Mouse (Mus musculus): ENCODE results near the gene Gm10271. TPM values are rescaled to one million over a fixed set of nuclear protein-coding genes. Genes with fewer than 3 reads are reported as not detected.

Gm10271 gene
- polyA plus RNA-seq, 1 experiment from 2014 or later: not detected

DNA sequence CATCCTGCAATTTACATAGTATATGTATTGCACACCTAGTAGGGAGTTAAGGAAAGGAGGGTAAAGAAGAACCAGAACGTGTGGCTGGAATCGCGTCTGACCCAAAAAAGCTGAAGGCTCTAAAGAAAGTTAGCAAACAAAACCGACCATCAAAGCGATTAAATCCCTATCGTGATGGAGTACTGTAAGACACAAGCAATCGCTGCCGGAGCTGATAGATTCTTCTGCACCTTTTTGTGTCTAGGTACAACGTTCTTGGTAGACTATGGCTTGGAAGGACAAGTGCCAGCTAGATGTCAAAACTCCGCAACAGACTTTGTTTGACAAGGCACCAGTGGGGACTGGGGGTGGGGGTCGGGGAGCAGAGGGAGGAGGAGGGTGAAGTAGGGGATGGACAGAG lies 8.3 kb downstream of the Gm10271 start:
- no peak overlapping the region for H3K4me3 ChIP-seq (ENCODE audit: low read depth, low read length)
- no peaks in the 10 kb centered on the region for H3K9me3 ChIP-seq (replicated peaks; ENCODE audit: control insufficient read depth, low read length, poor library complexity, severe bottlenecking)
- no peaks in the 10 kb centered on the region for H3K36me3 ChIP-seq (ENCODE audit: control insufficient read depth, insufficient read depth, low read length)
- no peaks in the 10 kb centered on the region for H3K4me1 ChIP-seq (ENCODE audit: control insufficient read depth, insufficient read depth, low read length)
- no peak overlapping the region for H3K9ac ChIP-seq (ENCODE audit: low read depth, low read length)
- H3K27me3 ChIP-seq (ENCODE audit: control insufficient read depth, insufficient read depth, low read depth, low read length): no peaks in the 10 kb centered on the region
- H3K27ac ChIP-seq (ENCODE audit: low read length): no peak overlapping the region
- 84% methylated on average over 11 of the region's 11 CpGs for WGBS
- H3K4me2 ChIP-seq (ENCODE audit: low read length): no peak overlapping the region
- no peak for ATAC-seq

GRCm38 (mm10) chr10:116962803-116963202 lies 9.6 kb downstream of the Gm10271 start:
- no peak for ATAC-seq
- WGBS: 60% methylated on average over 17 of the region's 17 CpGs
- H3K4me3 ChIP-seq (ENCODE audit: low read depth, low read length): no peak overlapping the region
- H3K36me3 ChIP-seq (ENCODE audit: control insufficient read depth, insufficient read depth, low read length): no peaks in the 10 kb centered on the region
- no peaks in the 10 kb centered on the region for H3K9me3 ChIP-seq (replicated peaks; ENCODE audit: control insufficient read depth, low read length, poor library complexity, severe bottlenecking)
- no peak overlapping the region for H3K9ac ChIP-seq (ENCODE audit: low read depth, low read length)
- no peaks in the 10 kb centered on the region for H3K4me1 ChIP-seq (ENCODE audit: control insufficient read depth, insufficient read depth, low read length)
- no peak overlapping the region for H3K4me2 ChIP-seq (ENCODE audit: low read length)
- no peak overlapping the region for H3K27ac ChIP-seq (ENCODE audit: low read length)
- H3K27me3 ChIP-seq (ENCODE audit: control insufficient read depth, insufficient read depth, low read depth, low read length): no peaks in the 10 kb centered on the region

- Histone ChIP-seq H3K27me3 (ENCODE audit: control insufficient read depth, insufficient read depth, low read depth, low read length) (no peaks in the 10 kb centered on the region), H3K9ac (ENCODE audit: low read depth, low read length) (no peak overlapping the region), H3K4me3 (ENCODE audit: low read depth, low read length) (no peak overlapping the region), H3K36me3 (ENCODE audit: control insufficient read depth, insufficient read depth, low read length) (no peaks in the 10 kb centered on the region), H3K4me1 (ENCODE audit: control insufficient read depth, insufficient read depth, low read length) (no peaks in the 10 kb centered on the region), H3K9me3 (replicated peaks; ENCODE audit: control insufficient read depth, low read length, poor library complexity, severe bottlenecking) (no peaks in the 10 kb centered on the region), H3K4me2 (ENCODE audit: low read length) (no peak overlapping the region), H3K27ac (ENCODE audit: low read length) (no peak overlapping the region)
- ATAC-seq: no peak
- 69% methylated on average over 14 of the region's 14 CpGs for WGBS
Observed at GRCm38 (mm10) chr10:116962152-116962551, 10.3 kb downstream of the Gm10271 start.

DNA sequence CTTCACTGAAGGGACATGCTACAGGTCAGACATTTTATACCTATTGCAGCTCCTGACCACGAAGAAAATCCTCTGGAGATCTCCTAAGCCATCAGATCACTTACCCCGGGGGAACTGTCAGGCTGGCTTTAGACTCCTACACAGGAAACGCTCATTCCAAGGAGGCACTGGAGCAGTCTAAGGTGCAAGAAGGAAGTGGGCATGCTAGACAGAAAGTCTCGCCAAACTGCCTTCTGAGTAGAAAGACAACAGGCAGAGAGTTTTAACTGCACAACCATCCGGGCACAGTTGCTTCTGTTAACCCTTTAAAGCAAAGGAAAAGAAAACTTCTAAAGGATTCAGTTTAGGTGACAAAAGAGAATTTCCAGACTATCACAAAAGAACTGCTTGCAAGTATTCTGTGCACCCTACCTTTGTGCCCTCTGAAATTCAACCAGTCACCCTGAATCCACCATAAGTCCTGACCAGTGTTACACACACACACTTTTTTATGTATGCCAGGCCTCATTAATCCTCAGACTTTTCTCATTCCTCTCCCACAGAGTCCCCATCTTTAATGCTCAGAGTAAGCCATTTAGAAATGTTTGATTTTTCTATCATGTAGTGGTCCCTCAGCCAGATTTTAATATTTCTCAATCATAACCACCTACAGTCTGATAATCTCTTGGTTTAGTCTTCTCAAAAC lies 14.4 kb downstream of the Gm10271 start:
- no peak overlapping the region for H3K9ac ChIP-seq (ENCODE audit: low read depth, low read length)
- ATAC-seq: no peak
- no peaks in the 10 kb centered on the region for H3K27me3 ChIP-seq (ENCODE audit: control insufficient read depth, insufficient read depth, low read depth, low read length)
- no peaks in the 10 kb centered on the region for H3K9me3 ChIP-seq (replicated peaks; ENCODE audit: control insufficient read depth, low read length, poor library complexity, severe bottlenecking)
- no peak overlapping the region for H3K4me3 ChIP-seq (ENCODE audit: low read depth, low read length)
- 59% methylated on average over 5 of the region's 5 CpGs for WGBS
- H3K36me3 ChIP-seq (ENCODE audit: control insufficient read depth, insufficient read depth, low read length): no peaks in the 10 kb centered on the region
- H3K4me1 ChIP-seq (ENCODE audit: control insufficient read depth, insufficient read depth, low read length): no peaks in the 10 kb centered on the region
- no peak overlapping the region for H3K4me2 ChIP-seq (ENCODE audit: low read length)
- H3K27ac ChIP-seq (ENCODE audit: low read length): no peak overlapping the region

GRCm38 (mm10) chr10:116956483-116957158 lies 15.8 kb downstream of the Gm10271 start:
- H3K4me2 ChIP-seq (ENCODE audit: low read length): no peak overlapping the region
- H3K4me1 ChIP-seq (ENCODE audit: control insufficient read depth, insufficient read depth, low read length): no peaks in the 10 kb centered on the region
- no peaks in the 10 kb centered on the region for H3K9me3 ChIP-seq (replicated peaks; ENCODE audit: control insufficient read depth, low read length, poor library complexity, severe bottlenecking)
- WGBS: 91% methylated on average over 11 of the region's 11 CpGs
- H3K9ac ChIP-seq (ENCODE audit: low read depth, low read length): no peak overlapping the region
- ATAC-seq: no peak
- no peaks in the 10 kb centered on the region for H3K27me3 ChIP-seq (ENCODE audit: control insufficient read depth, insufficient read depth, low read depth, low read length)
- no peak overlapping the region for H3K4me3 ChIP-seq (ENCODE audit: low read depth, low read length)
- H3K36me3 ChIP-seq (ENCODE audit: control insufficient read depth, insufficient read depth, low read length): no peaks in the 10 kb centered on the region
- H3K27ac ChIP-seq (ENCODE audit: low read length): no peak overlapping the region

- Histone ChIP-seq H3K9ac (ENCODE audit: low read depth, low read length) (no peak overlapping the region), H3K27me3 (ENCODE audit: control insufficient read depth, insufficient read depth, low read depth, low read length) (no peaks in the 10 kb centered on the region), H3K36me3 (ENCODE audit: control insufficient read depth, insufficient read depth, low read length) (no peaks in the 10 kb centered on the region), H3K4me2 (ENCODE audit: low read length) (no peak overlapping the region), H3K4me1 (ENCODE audit: control insufficient read depth, insufficient read depth, low read length) (peaks cover 4% of the 10 kb centered on the region; the same call in 1 of the 2 replicates), H3K27ac (ENCODE audit: low read length) (no peak overlapping the region), H3K9me3 (replicated peaks; ENCODE audit: control insufficient read depth, low read length, poor library complexity, severe bottlenecking) (no peaks in the 10 kb centered on the region), H3K4me3 (ENCODE audit: low read depth, low read length) (no peak overlapping the region)
- no peak for ATAC-seq
- WGBS: 97% methylated on average over 6 of the region's 6 CpGs
Observed at GRCm38 (mm10) chr10:116955191-116955590, 17.2 kb downstream of the Gm10271 start.

DNA sequence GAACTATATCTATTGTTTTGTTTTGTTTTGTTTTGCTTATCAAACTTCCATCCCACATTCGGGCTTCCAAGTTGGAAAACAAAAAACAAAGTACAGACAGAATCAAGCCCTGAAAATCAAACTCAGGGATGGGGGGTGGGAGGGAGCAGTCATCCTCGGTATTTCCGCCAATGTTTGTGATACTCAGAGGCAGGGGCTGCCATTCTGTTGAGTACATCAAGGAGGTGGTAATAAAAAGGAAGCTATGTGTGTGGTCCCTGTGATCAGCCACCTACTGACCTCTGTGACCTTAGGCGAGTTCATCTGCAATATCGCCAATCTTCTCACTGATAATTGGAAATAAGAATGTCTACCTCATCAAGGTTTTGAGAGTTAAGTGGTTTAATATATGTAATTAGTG lies 21.5 kb downstream of the Gm10271 start:
- Histone ChIP-seq H3K4me1 (ENCODE audit: control insufficient read depth, insufficient read depth, low read length) (peaks cover 17% of the 10 kb centered on the region), H3K9me3 (replicated peaks; ENCODE audit: control insufficient read depth, low read length, poor library complexity, severe bottlenecking) (no peaks in the 10 kb centered on the region), H3K9ac (ENCODE audit: low read depth, low read length) (no peak overlapping the region), H3K27me3 (ENCODE audit: control insufficient read depth, insufficient read depth, low read depth, low read length) (no peaks in the 10 kb centered on the region), H3K4me2 (ENCODE audit: low read length) (peak overlapping the region; percentile 55), H3K36me3 (ENCODE audit: control insufficient read depth, insufficient read depth, low read length) (no peaks in the 10 kb centered on the region), H3K27ac (ENCODE audit: low read length) (no peak overlapping the region), H3K4me3 (ENCODE audit: low read depth, low read length) (peak overlapping the region; percentile 87)
- WGBS: 26% methylated on average over 5 of the region's 5 CpGs
- 0 out of 2 replicates have a peak, but pooled peaks have one; percentile 22 for ATAC-seq

- peak; percentile 94 for ATAC-seq
- WGBS: under 1% methylated on average over 57 of the region's 103 CpGs
Observed at GRCm38 (mm10) chr10:116950009-116950769, 22.2 kb downstream of the Gm10271 start, which contains the start of gene Rab3ip. Rab3ip (minus strand) TSS chr10:116950769.

More at GRCm38 (mm10) chr10:116950009-116950769, 22.2 kb downstream of the Gm10271 start, which contains the start of gene Rab3ip:
- Histone ChIP-seq H3K4me2 (ENCODE audit: low read length) (peak within 1 kb of the TSS; percentile 88), H3K27me3 (ENCODE audit: control insufficient read depth, insufficient read depth, low read depth, low read length) (no peaks in the 10 kb centered on the region), H3K9ac (ENCODE audit: low read depth, low read length) (peak within 1 kb of the TSS; percentile 81), H3K36me3 (ENCODE audit: control insufficient read depth, insufficient read depth, low read length) (no peaks in the 10 kb centered on the region), H3K9me3 (replicated peaks; ENCODE audit: control insufficient read depth, low read length, poor library complexity, severe bottlenecking) (no peaks in the 10 kb centered on the region), H3K27ac (ENCODE audit: low read length) (peak within 1 kb of the TSS; percentile 88), H3K4me3 (ENCODE audit: low read depth, low read length) (peak within 1 kb of the TSS; percentile 87), H3K4me1 (ENCODE audit: control insufficient read depth, insufficient read depth, low read length) (peaks cover 17% of the 10 kb centered on the region)
